Mouse (Mus musculus) heart, postnatal 25 days (tissue): ENCODE measurements at regions not wholly inside any gene's neighbourhood (a gene's known extent, or its start where the extent isn't known, plus 50 kb on each side); places are given as distances from the start of the nearest gene placed in this dataset.

Experiments
- DNase-seq: peaks from one replicate; pipeline ENCODE4 v3.0.0; 2022; ENCODE audit warnings: low spot score
- intact Hi-C: fragments of 180-260 bp; cut with DNase I; formaldehyde crosslinking; loops from one replicate; pipeline ENCODE4 v1.15.1; 2025

DNA sequence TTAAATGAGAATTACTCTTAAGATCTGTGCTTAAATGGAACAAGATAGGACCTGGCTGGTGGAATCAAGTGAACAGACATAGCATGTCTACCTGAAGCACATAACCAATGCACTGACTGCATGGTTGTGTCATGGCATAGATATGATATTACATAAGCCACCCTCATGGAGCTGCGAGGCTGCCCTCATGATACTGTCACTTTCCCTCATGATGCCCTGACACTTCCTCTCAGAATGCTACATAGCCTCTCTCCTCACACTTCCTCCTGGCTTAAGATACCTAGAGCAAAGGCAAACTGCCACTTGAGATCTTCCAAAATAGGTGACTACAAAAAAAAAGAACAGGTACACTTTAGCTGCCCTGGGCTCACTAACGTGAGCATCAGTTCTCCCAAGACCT, 278.9 kb upstream of the Kif2a start:
- DNase-seq: no peak
- intact Hi-C loops: no loop called here

DNA sequence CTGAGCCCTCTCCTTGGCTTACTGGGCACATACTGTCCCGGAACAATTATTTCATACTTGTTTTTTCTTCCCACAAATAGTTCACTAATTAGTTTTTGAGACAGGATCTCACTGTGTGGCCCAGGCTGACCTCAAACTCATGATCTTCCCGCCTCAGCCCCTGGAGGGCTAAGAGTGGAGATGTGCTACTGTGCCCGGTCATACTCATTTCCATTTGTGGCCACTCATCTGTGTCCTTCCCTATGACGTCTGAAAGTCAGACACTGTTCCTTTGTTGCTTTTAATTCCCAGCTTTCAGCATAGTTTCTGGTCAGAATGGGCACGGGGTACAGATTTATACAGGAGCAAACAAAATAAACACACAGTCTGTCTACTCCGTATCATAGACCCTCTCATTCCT, 242.7 kb upstream of the Kif2a start:
- DNase-seq: no peak
- intact Hi-C loops: no loop called here

GRCm38 (mm10) chr13:107261479-107262050, 239.6 kb upstream of the Kif2a start:
- intact Hi-C loops: no loop called here
- DNase-seq: no peak

DNA sequence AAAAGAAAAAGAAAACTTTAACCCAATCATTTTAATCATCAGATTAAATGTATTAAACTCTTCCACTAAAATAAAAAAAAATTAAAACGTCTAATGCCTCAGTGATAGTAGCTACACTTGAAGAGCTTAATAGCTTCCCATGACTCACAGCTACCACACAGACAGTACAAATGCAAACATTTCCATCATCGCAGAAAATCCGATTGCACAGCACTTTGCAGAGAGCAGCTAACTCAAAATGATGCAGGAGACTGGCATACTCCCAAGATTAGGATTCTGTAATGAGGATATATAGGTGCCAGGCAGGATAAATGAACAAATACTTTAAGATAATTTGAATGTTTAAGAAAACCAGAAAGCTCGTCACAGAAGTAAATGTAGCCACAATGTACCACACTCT, 238.3 kb upstream of the Kif2a start:
- DNase-seq: no peak
- intact Hi-C loops: no loop called here

GRCm38 (mm10) chr13:107247792-107248505, 226.0 kb upstream of the Kif2a start:
- intact Hi-C loops: no loop called here
- DNase-seq: no peak

DNA sequence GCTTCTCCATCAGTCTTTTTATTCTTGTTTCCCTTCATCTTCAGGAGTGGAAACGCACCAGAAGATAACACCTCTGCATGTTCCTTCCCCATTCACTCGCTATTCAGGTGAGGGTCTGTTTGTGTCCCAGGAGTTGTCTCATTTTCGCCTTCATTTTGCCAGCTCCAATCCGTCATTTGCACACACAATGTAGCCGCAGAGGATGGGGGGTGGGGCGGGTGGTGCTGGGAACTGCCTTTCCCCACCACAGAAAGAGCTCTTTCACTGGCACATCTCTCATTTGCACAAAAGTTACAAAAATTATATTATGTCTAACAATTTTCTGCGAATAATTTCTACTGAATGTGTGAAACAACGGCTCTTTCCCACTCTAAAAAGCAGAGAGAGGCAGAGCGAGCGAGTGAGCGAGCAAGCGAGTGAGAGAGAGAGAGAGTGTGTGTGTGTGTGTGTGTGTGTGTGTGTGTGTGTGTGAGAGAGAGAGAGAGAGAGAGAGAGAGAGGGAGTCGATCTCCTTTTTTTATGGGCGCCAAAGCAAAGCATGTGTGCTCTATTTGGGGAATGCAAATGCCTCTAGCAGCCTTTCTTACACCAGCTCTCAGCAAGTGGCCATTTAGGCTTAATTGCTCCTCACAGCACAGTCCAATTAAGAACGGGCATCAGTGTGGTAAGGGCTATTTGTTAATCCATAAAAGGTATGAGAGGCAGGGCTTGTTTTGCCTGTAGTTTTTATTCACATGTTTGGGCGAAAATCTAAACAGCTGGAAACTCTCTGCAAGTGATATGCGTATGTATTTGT, 225.2 kb upstream of the Kif2a start:
- intact Hi-C loops: no loop called here

DNA sequence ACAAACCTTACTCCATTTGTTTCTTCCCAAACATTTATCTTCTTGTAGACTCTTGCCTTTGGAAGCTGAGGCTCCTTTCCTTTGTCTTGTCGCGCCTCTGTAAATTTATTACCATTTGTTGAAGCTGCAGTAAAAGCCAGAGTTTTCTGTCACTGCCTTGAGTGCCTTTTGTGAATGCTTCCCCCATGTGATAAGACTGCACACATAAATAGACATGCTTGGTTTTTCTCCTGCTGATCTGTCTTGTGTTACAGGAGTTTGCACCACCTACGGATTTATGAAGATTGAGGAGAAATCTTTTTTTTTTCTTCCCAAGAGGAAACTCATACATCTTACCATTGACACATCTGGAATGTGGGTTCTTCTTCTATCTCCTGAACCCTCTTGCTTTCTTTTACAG, 222.2 kb upstream of the Kif2a start:
- intact Hi-C loops: no loop called here
- no peak for DNase-seq

More for the DNA sequence above, 225.2 kb upstream of the Kif2a start:
- DNase-seq: no peak

GRCm38 (mm10) chr13:107239035-107239387, 217.1 kb upstream of the Kif2a start:
- intact Hi-C loops: no loop called here
- no peak for DNase-seq

DNA sequence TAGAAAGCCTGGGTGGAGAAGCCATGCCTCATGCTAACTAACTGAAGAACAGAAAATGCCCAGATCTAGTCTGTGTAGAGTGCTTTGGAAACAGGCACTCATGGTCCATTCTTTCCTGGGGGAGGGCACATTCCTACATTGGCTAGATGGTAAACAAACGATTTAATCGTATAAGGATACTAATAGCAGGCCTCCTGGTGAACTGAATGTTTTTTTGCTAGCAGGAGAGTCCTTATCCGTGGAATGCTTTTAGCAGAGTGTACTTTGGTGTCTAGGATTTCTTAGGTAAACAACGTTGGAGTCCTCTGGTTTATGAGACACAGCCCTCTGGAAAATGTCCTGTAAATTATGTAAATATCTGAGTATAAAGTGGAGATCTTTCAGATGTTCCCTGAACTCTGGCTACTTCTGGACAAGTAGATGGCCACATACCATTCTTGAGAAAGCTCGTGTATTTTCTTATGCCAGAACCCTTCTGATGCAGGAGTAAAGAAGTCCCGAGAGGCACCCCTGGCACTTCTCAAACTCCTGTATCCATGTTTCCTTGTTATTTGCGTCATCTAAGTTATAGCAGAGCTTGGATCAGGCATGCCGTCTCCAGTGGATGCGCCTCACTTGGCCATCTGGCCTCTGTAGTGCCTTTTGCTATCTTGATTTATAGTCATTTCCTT, 216.6 kb upstream of the Kif2a start:
- DNase-seq: no peak
- intact Hi-C loops: no loop called here

GRCm38 (mm10) chr13:107219456-107219855, 197.5 kb upstream of the Kif2a start:
- intact Hi-C loops: no loop called here
- no peak for DNase-seq

GRCm38 (mm10) chr13:107218351-107218750, 196.4 kb upstream of the Kif2a start:
- intact Hi-C loops: no loop called here
- no peak for DNase-seq

DNA sequence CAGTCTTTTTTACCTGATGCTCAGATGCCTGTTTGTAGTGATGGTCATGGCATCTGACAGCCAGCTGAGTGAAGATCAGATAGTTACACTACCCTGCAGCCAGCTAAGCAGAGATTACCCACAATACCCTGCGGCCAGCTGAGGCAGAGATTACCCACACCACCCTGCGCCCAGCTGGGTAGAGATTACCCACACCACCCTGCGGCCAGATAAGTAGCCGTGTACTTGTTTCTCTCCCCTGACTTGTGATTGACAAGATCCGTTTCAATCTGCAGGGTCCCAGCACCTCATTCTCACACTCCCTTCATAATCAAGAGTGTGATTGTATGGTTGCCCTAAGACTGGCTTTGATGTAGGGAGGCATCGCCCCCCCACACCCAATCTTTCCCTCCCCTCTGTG, 195.9 kb upstream of the Kif2a start:
- intact Hi-C loops: no loop called here
- DNase-seq: no peak

DNA sequence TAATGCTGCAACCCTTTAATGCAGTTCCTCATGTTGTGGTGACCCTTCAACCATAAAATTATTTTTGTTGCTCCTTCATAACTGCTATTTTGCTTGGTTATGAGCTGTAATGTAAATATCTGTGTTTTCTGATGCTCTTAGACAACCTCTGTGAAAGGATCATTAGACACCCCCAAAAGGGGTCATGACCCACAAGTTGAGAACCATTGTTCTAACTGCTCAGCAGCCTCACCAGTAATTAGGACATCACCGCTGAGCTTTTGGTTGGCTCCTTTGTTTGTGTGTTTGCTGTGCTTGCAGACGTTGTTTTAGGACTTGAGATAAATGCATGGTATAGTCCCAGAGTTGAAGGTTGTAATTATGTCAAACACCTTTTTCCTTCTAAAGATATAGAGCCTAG, 191.4 kb upstream of the Kif2a start:
- DNase-seq: no peak

GRCm38 (mm10) chr13:107210676-107211075, 188.8 kb upstream of the Kif2a start:
- intact Hi-C loops: no loop called here
- no peak for DNase-seq

More for the DNA sequence above, 191.4 kb upstream of the Kif2a start:
- intact Hi-C loops: no loop called here

- DNase-seq: peak; percentile 2
- intact Hi-C loops: no loop called here
These were observed 185.6 kb upstream of the Kif2a start for GRCm38 (mm10) chr13:107207354-107208181.

DNA sequence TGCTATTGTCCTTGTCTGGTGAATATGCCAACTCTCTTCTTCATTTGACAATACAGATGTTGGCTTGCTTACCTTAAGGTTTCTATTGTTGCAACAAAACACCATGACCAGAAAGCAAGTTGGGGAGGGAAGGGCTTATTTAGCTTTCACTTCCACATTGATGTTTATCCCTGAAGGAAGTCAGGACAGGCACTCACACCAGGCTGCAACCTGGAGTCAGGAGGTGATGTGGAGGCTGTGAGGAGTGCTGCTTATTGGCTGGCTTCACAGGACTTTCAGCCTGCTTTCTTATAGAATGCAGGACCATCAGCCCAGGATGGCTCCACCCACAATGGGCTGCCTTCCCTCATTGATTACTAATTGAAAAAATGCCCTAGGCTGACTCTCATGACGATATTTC, 177.9 kb upstream of the Kif2a start:
- DNase-seq: no peak
- intact Hi-C loops: no loop called here

- DNase-seq: no peak
- intact Hi-C loops: no loop called here
These were observed 171.5 kb upstream of the Kif2a start for GRCm38 (mm10) chr13:107193426-107193825.

DNA sequence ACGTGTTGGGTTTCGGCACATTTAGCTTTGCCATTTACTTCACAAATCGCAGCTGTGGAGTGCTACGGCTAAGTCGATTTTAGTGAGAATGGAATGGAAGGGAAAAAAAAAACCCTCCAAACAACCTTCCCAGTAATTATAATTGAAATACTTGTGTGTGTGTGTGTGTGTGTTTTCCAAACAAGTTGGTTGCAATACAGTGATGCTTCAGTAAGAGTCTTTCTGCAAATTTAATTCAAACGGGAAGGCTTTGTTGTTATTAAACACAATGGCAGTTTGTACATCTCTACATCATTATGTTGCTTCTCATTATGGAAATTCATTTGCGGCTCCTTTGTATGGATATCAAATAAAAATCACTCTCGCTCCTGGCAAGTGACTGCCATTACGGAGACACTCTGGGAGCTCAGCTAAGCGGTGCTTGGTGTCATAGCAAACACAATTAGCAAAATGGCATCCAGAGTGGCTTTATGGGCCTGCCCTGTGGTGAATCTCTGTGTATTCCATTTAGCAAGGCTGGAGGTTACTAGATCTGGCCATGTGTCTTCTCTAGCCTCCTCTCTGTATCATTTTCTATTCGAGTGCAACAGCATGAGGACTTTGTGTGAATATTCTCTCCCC, 165.4 kb upstream of the Kif2a start:
- intact Hi-C loops: no loop called here

DNA sequence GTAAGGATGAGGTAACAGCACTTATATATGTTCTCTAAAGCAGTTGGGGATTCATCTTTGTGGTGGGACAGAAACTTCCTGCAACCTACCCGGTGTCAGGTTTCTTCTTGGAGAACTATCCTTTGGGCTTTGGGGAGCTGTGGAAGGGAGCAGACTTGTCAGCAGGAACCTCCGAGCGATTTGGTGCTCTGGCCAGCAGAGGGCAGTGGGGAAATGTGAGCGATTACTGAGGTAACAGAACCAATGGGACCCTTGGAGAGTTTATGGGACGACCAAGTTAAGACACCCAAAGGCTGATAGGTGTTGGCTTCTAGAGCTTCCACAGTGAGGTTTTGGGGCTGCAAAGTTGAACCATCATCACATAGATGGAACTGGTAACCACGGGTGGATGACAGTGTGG, 160.6 kb upstream of the Kif2a start:
- intact Hi-C loops: no loop called here
- DNase-seq: no peak

More for the DNA sequence above, 165.4 kb upstream of the Kif2a start:
- no peak for DNase-seq
